Mouse (Mus musculus): Measurements from ENCODE around the gene Ftl1. TPM values are rescaled to one million over a fixed set of nuclear protein-coding genes. Genes with fewer than 3 reads are reported as not detected.

Gene Ftl1
- polyA plus RNA-seq, 1 experiment from 2014 or later, result 6,674 TPM

DNA sequence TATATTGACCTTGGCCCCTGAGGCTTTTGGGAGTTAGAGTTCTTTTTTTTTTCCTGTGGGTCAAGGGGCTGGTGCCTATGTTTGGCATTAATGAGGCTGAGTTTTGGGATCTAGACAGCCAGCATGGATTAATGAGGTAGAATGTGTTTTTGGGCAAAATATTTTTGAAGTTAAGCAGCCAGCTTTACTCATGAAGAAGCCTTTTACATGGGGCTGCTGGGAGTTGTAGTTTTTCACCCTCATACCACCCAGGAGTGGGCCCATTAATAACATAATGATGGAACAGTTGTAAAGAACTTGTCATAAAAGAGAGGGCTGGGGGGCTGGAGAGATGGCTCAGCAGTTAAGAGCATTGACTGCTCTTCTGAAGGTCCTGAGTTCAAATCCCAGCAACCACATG lies 13.1 kb downstream of the Ftl1 start:
- Histone ChIP-seq H3K4me3 (replicated peaks; ENCODE audit: low read depth, low read length) (no peak overlapping the region), H3K9me3 (replicated peaks; ENCODE audit: low read length) (no peaks in the 10 kb centered on the region), H3K4me2 (ENCODE audit: low read length) (no peak overlapping the region), H3K4me1 (replicated peaks; ENCODE audit: insufficient read depth, low read length) (no peaks in the 10 kb centered on the region), H3K9ac (ENCODE audit: low read depth, low read length) (no peak overlapping the region), H3K27me3 (ENCODE audit: insufficient read depth, low read length) (no peaks in the 10 kb centered on the region), H3K36me3 (ENCODE audit: insufficient read depth, low read length) (peaks cover 38% of the 10 kb centered on the region), H3K27ac (no peak overlapping the region)
- ATAC-seq (replicated peaks; ENCODE audit: low FRiP score, low read depth) (no peak), DNase-seq (ENCODE audit: low spot score) (no peak)
- TF ChIP-seq CTCF (IDR thresholded peaks at IDR 0.05; ENCODE audit: low read depth), result no peak

DNA sequence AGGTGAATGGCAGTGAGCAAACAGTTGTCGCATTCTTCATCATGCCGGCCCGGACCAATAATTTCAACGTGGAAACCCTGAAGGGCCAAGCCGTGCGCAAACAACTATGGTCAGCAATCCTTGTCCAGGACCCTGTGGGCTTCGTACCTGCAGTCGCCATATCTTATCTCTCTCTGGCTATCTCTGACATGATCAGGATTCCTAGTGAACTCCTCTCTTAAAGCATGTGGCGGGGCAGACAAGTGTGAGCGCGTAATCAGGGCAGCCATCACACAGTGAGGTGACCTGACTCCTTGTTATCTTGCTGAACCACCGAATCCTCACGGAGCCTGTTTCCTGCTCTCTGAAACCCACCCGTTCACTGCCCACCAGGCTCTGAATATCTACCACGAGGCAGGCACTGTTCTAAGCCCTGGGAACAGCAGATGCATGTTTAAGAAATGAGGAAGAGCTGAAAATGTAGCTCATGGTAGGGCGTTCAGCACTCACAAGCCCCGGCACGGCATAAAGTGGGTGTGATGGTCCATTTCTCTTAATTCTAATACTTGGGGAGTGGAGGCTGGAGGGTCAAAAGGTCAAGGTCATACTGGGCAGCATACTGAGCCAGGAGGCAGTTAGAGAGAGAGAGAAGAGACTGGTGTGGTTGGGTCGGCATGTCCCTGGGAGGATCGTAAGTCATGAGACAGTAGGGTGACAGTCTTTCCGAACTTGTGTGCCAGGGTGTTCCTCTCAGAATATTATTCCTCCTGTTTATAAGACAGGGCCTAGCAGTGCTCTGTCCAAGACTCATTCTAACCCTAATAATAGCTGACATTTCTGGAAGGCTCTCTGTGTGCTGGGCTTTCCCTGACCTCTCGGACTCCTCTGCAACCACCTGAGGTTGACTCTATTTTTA lies 15.9 kb downstream of the Ftl1 start:
- H3K9ac ChIP-seq (ENCODE audit: low read depth, low read length), result no peak overlapping the region
- H3K4me2 ChIP-seq (ENCODE audit: low read length), result no peak overlapping the region
- no peak for DNase-seq (ENCODE audit: low spot score)
- H3K36me3 ChIP-seq (ENCODE audit: insufficient read depth, low read length), result peaks cover 34% of the 10 kb centered on the region
- H3K4me3 ChIP-seq (replicated peaks; ENCODE audit: low read depth, low read length), result no peak overlapping the region
- H3K27me3 ChIP-seq (ENCODE audit: insufficient read depth, low read length), result no peaks in the 10 kb centered on the region
- no peak overlapping the region for H3K27ac ChIP-seq
- no peaks in the 10 kb centered on the region for H3K9me3 ChIP-seq (replicated peaks; ENCODE audit: low read length)
- WGBS, result 83% methylated on average over 22 of the region's 22 CpGs
- no peak for TF ChIP-seq CTCF (IDR thresholded peaks at IDR 0.05; ENCODE audit: low read depth)
- no peaks in the 10 kb centered on the region for H3K4me1 ChIP-seq (replicated peaks; ENCODE audit: insufficient read depth, low read length)
- ATAC-seq (replicated peaks; ENCODE audit: low FRiP score, low read depth), result no peak

- ATAC-seq (replicated peaks; ENCODE audit: low FRiP score, low read depth) (no peak), DNase-seq (ENCODE audit: low spot score) (no peak)
- Histone ChIP-seq H3K4me2 (ENCODE audit: low read length) (peak within 1 kb of the TSS; percentile 25; the same call in 1 of the 2 replicates), H3K4me3 (replicated peaks; ENCODE audit: low read depth, low read length) (no peak within 1 kb of the TSS), H3K27ac (0 out of 2 replicates have a peak within 1 kb of the TSS, but pooled peaks have one; percentile 13), H3K36me3 (ENCODE audit: insufficient read depth, low read length) (0 out of 2 replicates have a peak, but pooled peaks cover 10% of the 10 kb centered on the region), H3K9ac (ENCODE audit: low read depth, low read length) (peak within 1 kb of the TSS; percentile 27; the same call in 1 of the 2 replicates), H3K4me1 (replicated peaks; ENCODE audit: insufficient read depth, low read length) (peaks cover 30% of the 10 kb centered on the region), H3K27me3 (ENCODE audit: insufficient read depth, low read length) (no peaks in the 10 kb centered on the region), H3K9me3 (replicated peaks; ENCODE audit: low read length) (no peaks in the 10 kb centered on the region)
- 27% methylated on average over 19 of the region's 19 CpGs for WGBS
- peak; percentile 59 for TF ChIP-seq CTCF (IDR thresholded peaks at IDR 0.05; ENCODE audit: low read depth)
Observed at GRCm38 (mm10) chr7:45437521-45438276, 22.0 kb downstream of the Ftl1 start, which contains the start of gene Ruvbl2. Ruvbl2 (minus strand) TSS chr7:45438096.

- 42% methylated on average over 6 of the region's 6 CpGs for WGBS
- DNase-seq (ENCODE audit: low spot score) (no peak), ATAC-seq (replicated peaks; ENCODE audit: low FRiP score, low read depth) (no peak)
- no peak for TF ChIP-seq CTCF (IDR thresholded peaks at IDR 0.05; ENCODE audit: low read depth)
- H3K36me3 ChIP-seq (ENCODE audit: insufficient read depth, low read length), result 0 out of 2 replicates have a peak, but pooled peaks cover 5% of the 10 kb centered on the region
- H3K4me2 ChIP-seq (ENCODE audit: low read length), result no peak overlapping the region; the same call in 1 of the 2 replicates
- H3K4me1 ChIP-seq (replicated peaks; ENCODE audit: insufficient read depth, low read length), result peaks cover 30% of the 10 kb centered on the region
- no peak overlapping the region for H3K9ac ChIP-seq (ENCODE audit: low read depth, low read length)
- H3K9me3 ChIP-seq (replicated peaks; ENCODE audit: low read length), result no peaks in the 10 kb centered on the region
- no peaks in the 10 kb centered on the region for H3K27me3 ChIP-seq (ENCODE audit: insufficient read depth, low read length)
- 0 out of 2 replicates have a peak overlapping the region, but pooled peaks have one; percentile 13 for H3K27ac ChIP-seq
- no peak overlapping the region for H3K4me3 ChIP-seq (replicated peaks; ENCODE audit: low read depth, low read length)
Observed at GRCm38 (mm10) chr7:45437046-45437445, 22.6 kb downstream of the Ftl1 start.

DNA sequence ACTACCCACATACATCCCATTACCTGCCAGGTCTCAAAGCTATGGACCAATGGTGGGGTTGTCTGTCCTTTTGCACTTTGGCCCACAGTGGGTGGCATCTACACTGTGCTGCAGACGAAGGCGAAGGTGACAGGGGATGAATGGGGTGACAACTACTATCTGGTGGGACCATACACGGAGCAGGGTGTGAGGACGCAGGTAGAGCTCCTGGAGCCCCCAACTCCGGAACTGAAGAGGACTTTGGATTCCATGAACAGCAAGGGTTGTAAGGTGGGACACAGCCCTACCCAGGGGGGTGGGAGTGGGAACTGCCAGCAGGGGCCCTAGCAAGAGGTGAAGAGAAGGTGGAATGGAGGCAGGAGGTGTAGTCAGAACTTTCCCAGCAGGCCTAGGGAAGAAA lies 23.2 kb downstream of the Ftl1 start:
- no peaks in the 10 kb centered on the region for H3K27me3 ChIP-seq (ENCODE audit: insufficient read depth, low read length)
- no peak overlapping the region for H3K27ac ChIP-seq
- DNase-seq (ENCODE audit: low spot score) (no peak), ATAC-seq (replicated peaks; ENCODE audit: low FRiP score, low read depth) (no peak)
- 0 out of 2 replicates have a peak, but pooled peaks cover 1% of the 10 kb centered on the region for H3K36me3 ChIP-seq (ENCODE audit: insufficient read depth, low read length)
- no peaks in the 10 kb centered on the region for H3K9me3 ChIP-seq (replicated peaks; ENCODE audit: low read length)
- TF ChIP-seq CTCF (IDR thresholded peaks at IDR 0.05; ENCODE audit: low read depth), result no peak
- no peak overlapping the region for H3K9ac ChIP-seq (ENCODE audit: low read depth, low read length)
- H3K4me3 ChIP-seq (replicated peaks; ENCODE audit: low read depth, low read length), result no peak overlapping the region
- 97% methylated on average over 5 of the region's 5 CpGs for WGBS
- H3K4me2 ChIP-seq (ENCODE audit: low read length), result peak overlapping the region; percentile 64; the same call in 1 of the 2 replicates
- peaks cover 30% of the 10 kb centered on the region for H3K4me1 ChIP-seq (replicated peaks; ENCODE audit: insufficient read depth, low read length)

GRCm38 (mm10) chr7:45435038-45435437 lies 24.6 kb downstream of the Ftl1 start:
- Histone ChIP-seq H3K9me3 (replicated peaks; ENCODE audit: low read length) (no peaks in the 10 kb centered on the region), H3K4me2 (ENCODE audit: low read length) (peak overlapping the region; percentile 64), H3K9ac (ENCODE audit: low read depth, low read length) (peak overlapping the region; percentile 70), H3K4me3 (replicated peaks; ENCODE audit: low read depth, low read length) (peak overlapping the region; percentile 46), H3K4me1 (replicated peaks; ENCODE audit: insufficient read depth, low read length) (peaks cover 30% of the 10 kb centered on the region), H3K27ac (peak overlapping the region; percentile 62), H3K36me3 (ENCODE audit: insufficient read depth, low read length) (0 out of 2 replicates have a peak, but pooled peaks cover 6% of the 10 kb centered on the region), H3K27me3 (ENCODE audit: insufficient read depth, low read length) (no peaks in the 10 kb centered on the region)
- no peak for DNase-seq (ENCODE audit: low spot score)
- no peak for ATAC-seq (replicated peaks; ENCODE audit: low FRiP score, low read depth)
- TF ChIP-seq CTCF (IDR thresholded peaks at IDR 0.05; ENCODE audit: low read depth), result no peak
- whole genome bisulfite sequencing, result 1% methylated on average over 16 of the region's 16 CpGs

All from kidney, postnatal 0 days (tissue).